Mouse (Mus musculus) urinary bladder, adult 18-20 months (tissue): Measurements from ENCODE around the gene Naip2.
A peak's percentile ranks its signal among the peaks of the same experiment; 100 is the strongest.

Experiments used
- DNase-seq, 2 experiments: peaks; one replicate each; pipeline ENCODE4 v3.0.0; 2022; ENCODE audit warnings: low spot score in 2 of 2, mixed read lengths in 2 of 2

Gene Naip2

GRCm38 (mm10) chr13:100112218-100112972, 89.5 kb downstream of the Naip2 start:
- DNase-seq = no peak

- DNase-seq = peak; percentile 67 to 82
These were observed 94.0 kb downstream of the Naip2 start, which contains the start of gene Serf1 for GRCm38 (mm10) chr13:100107652-100108472. Gene Serf1, plus strand, starts transcription at chr13:100108012.

- DNase-seq = peak; percentile 90 to 96
These were observed 98.1 kb downstream of the Naip2 start, which contains the start of gene Bdp1 for GRCm38 (mm10) chr13:100103748-100104254. Gene Bdp1, minus strand, starts transcription at chr13:100104070.

GRCm38 (mm10) chr13:100103052-100103658, 98.7 kb downstream of the Naip2 start:
- no peak for DNase-seq

GRCm38 (mm10) chr13:100098808-100099207, 103.1 kb downstream of the Naip2 start:
- DNase-seq = no peak
